In the genomic region with DNA sequence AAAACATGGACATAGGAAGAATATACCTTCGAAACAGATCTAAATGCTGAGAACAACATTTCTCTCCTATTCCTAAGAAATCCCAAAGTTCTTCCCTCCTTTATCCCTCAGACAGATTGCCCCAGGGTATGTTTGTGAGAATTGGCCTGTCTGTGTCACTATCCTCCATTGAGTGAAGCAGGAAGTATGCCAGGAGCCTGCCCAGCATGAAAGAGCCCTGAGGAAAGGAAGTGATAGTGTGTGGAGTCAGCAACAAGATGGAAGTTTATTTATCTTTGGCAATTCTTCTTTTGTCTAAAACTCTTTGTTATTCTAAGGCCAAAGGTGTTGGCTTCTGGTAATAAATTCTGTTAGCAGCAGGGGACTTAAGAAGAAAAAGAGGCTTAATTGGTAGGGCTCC, we compare ENCODE assay signal across 18 mouse cellular contexts.
"Had no signal": no experiment of that assay in that cellular context is flagged by ENCODE, and none has a peak within 500 bp of the region (broad histone marks: within the 10 kb centered on the region; RNA-seq: fewer than 3 reads in every experiment).

No protein-coding gene starts in this region.

- H3K4me3 ChIP-seq: midbrain, embryonic 10.5 days; midbrain, embryonic 12.5 days; myocyte; neural tube, embryonic 13.5 days; neural tube, embryonic 15.5 days; stomach, embryonic 15.5 days had no signal

- H3K27ac ChIP-seq: midbrain, embryonic 10.5 days; midbrain, embryonic 12.5 days; neural tube, embryonic 13.5 days; neural tube, embryonic 15.5 days; stomach, embryonic 15.5 days; stomach, postnatal 0 days had no signal

- DNase-seq: lung, adult 18-20 months; lung, embryonic 14.5 days; lung, postnatal 10 days; lung, postnatal 4 days; midbrain, embryonic 14.5 days; retina, postnatal 1 day; right cerebral cortex, adult 18-20 months; right cerebral cortex, postnatal 14 days; thymus, adult 2 months; thymus, postnatal 25 days; thymus, postnatal 4 days had no signal
